Mouse (Mus musculus) forebrain, embryonic 16.5 days (tissue): ENCODE results near the gene Mroh2a. TPM values are rescaled to one million over a fixed set of nuclear protein-coding genes. Genes with fewer than 3 reads are reported as not detected.
A peak's percentile ranks its signal among the peaks of the same experiment; 100 is the strongest.

Source experiments
- ATAC-seq: fragments of 200-750 bp; cut with Nextera tagmentation; 2 replicates; pipeline ENCODE4 v1.8.0; 2017; ENCODE audit warnings: mild to moderate bottlenecking, moderate library complexity
- H3K27ac ChIP-seq: fragments of 300-500 bp; sonication (generic); 2 replicates; pipeline ENCODE4 v1.5.1; 2014; ENCODE audit warnings: low read length, control low read depth
- H3K27me3 ChIP-seq: fragments of 300-500 bp; sonication (generic); replicated peaks from 2 replicates; pipeline ENCODE4 v1.6.1; 2014; ENCODE audit warnings: low read length; ENCODE audit not compliant: control insufficient read depth, insufficient read depth
- H3K36me3 ChIP-seq: fragments of 300-500 bp; sonication (generic); 2 replicates; pipeline ENCODE4 v1.6.1; 2014; ENCODE audit not compliant: control insufficient read depth, insufficient read depth
- H3K4me1 ChIP-seq: fragments of 300-500 bp; sonication (generic); replicated peaks from 2 replicates; pipeline ENCODE4 v1.6.1; 2014; ENCODE audit warnings: low read length; ENCODE audit not compliant: control insufficient read depth, insufficient read depth
- H3K4me2 ChIP-seq: fragments of 300-500 bp; sonication (generic); 2 replicates; pipeline ENCODE4 v1.6.1; 2014; ENCODE audit warnings: mild to moderate bottlenecking, low read length, control low read depth
- H3K4me3 ChIP-seq: fragments of 300-500 bp; sonication (generic); replicated peaks from 2 replicates; pipeline ENCODE4 v1.5.1; 2014; ENCODE audit warnings: mild to moderate bottlenecking, low read length, control low read depth
- H3K9ac ChIP-seq: fragments of 300-500 bp; sonication (generic); replicated peaks from 2 replicates; pipeline ENCODE4 v1.6.1; 2014; ENCODE audit warnings: low read depth, low read length, control low read depth
- H3K9me3 ChIP-seq: fragments of 300-500 bp; sonication (generic); 2 replicates; pipeline ENCODE4 v1.6.1; 2016; ENCODE audit warnings: low read length; ENCODE audit not compliant: control insufficient read depth
- WGBS: fragments of 180-500 bp; shearing (Covaris S2); extraction: QIAGEN DNeasy Blood & Tissue Kit; methylation state at CpG from one replicate; pipeline ENCODE4 v1.1.7; 2014; 5-methylcytosine and 5-hydroxymethylcytosine counted together
- polyA plus RNA-seq: library from polyadenylated mRNA; unstranded; fragments of >200 nt; fragmentation: Nextera tagmentation; extraction: Ambion mirVana; gene quantifications from 2 replicates; pipeline ENCODE4 v1.2.1, GENCODE M21; 2015

Mroh2a gene
- polyA plus RNA-seq, 1 experiment from 2014 or later, result 1.0 TPM

- no peak for ATAC-seq
These were observed 12.0 kb downstream of the Mroh2a start for GRCm38 (mm10) chr1:88238771-88239170.

GRCm38 (mm10) chr1:88240072-88240471 lies 13.3 kb downstream of the Mroh2a start:
- Histone ChIP-seq H3K9ac (no peak overlapping the region), H3K4me2 (no peak overlapping the region), H3K27ac (no peak overlapping the region), H3K36me3 (no peaks in the 10 kb centered on the region), H3K27me3 (no peaks in the 10 kb centered on the region), H3K4me3 (no peak overlapping the region), H3K4me1 (no peaks in the 10 kb centered on the region), H3K9me3 (peaks cover 86% of the 10 kb centered on the region)
- no peak for ATAC-seq
- WGBS, result 78% methylated on average over 5 of the region's 5 CpGs

More at GRCm38 (mm10) chr1:88238771-88239170, 12.0 kb downstream of the Mroh2a start:
- 80% methylated on average over 6 of the region's 6 CpGs for WGBS
- Histone ChIP-seq H3K27me3 (no peaks in the 10 kb centered on the region), H3K4me3 (no peak overlapping the region), H3K4me1 (no peaks in the 10 kb centered on the region), H3K9ac (no peak overlapping the region), H3K4me2 (no peak overlapping the region), H3K27ac (no peak overlapping the region), H3K9me3 (peaks cover 85% of the 10 kb centered on the region), H3K36me3 (no peaks in the 10 kb centered on the region)

GRCm38 (mm10) chr1:88240579-88240978 lies 13.8 kb downstream of the Mroh2a start:
- WGBS, result 71% methylated on average over 4 of the region's 4 CpGs
- Histone ChIP-seq H3K4me1 (no peaks in the 10 kb centered on the region), H3K4me3 (no peak overlapping the region), H3K4me2 (no peak overlapping the region), H3K36me3 (no peaks in the 10 kb centered on the region), H3K27ac (no peak overlapping the region), H3K27me3 (no peaks in the 10 kb centered on the region), H3K9me3 (peaks cover 86% of the 10 kb centered on the region), H3K9ac (no peak overlapping the region)
- no peak for ATAC-seq

- no peaks in the 10 kb centered on the region for H3K36me3 ChIP-seq
- H3K27me3 ChIP-seq, result no peaks in the 10 kb centered on the region
- ATAC-seq, result no peak
- WGBS, result 67% methylated on average over 5 of the region's 5 CpGs
- H3K27ac ChIP-seq, result no peak overlapping the region
- no peak overlapping the region for H3K4me3 ChIP-seq
- no peaks in the 10 kb centered on the region for H3K4me1 ChIP-seq
- H3K9ac ChIP-seq, result no peak overlapping the region
- peaks cover 90% of the 10 kb centered on the region for H3K9me3 ChIP-seq
- no peak overlapping the region for H3K4me2 ChIP-seq
These were observed 17.1 kb downstream of the Mroh2a start for GRCm38 (mm10) chr1:88243861-88244260.

GRCm38 (mm10) chr1:88245881-88246280 lies 19.1 kb downstream of the Mroh2a start:
- Histone ChIP-seq H3K4me2 (no peak overlapping the region), H3K9ac (no peak overlapping the region), H3K36me3 (no peaks in the 10 kb centered on the region), H3K4me3 (no peak overlapping the region), H3K9me3 (peaks cover 90% of the 10 kb centered on the region), H3K4me1 (no peaks in the 10 kb centered on the region), H3K27ac (no peak overlapping the region), H3K27me3 (no peaks in the 10 kb centered on the region)
- ATAC-seq, result no peak
- WGBS, result 77% methylated on average over 6 of the region's 6 CpGs

- no peak for ATAC-seq
- WGBS, result 46% methylated on average over 6 of the region's 6 CpGs
- peaks cover 90% of the 10 kb centered on the region for H3K9me3 ChIP-seq
- no peaks in the 10 kb centered on the region for H3K4me1 ChIP-seq
- H3K36me3 ChIP-seq, result no peaks in the 10 kb centered on the region
- H3K27me3 ChIP-seq, result no peaks in the 10 kb centered on the region
- H3K9ac ChIP-seq, result no peak overlapping the region
- no peak overlapping the region for H3K27ac ChIP-seq
- no peak overlapping the region for H3K4me2 ChIP-seq
- H3K4me3 ChIP-seq, result no peak overlapping the region
These were observed 19.6 kb downstream of the Mroh2a start for GRCm38 (mm10) chr1:88246386-88246785.

GRCm38 (mm10) chr1:88247660-88248059 lies 20.9 kb downstream of the Mroh2a start:
- H3K4me3 ChIP-seq, result no peak overlapping the region
- 49% methylated on average over 2 of the region's 2 CpGs for WGBS
- peaks cover 92% of the 10 kb centered on the region for H3K9me3 ChIP-seq
- no peaks in the 10 kb centered on the region for H3K27me3 ChIP-seq
- no peak overlapping the region for H3K9ac ChIP-seq
- no peaks in the 10 kb centered on the region for H3K36me3 ChIP-seq
- H3K4me2 ChIP-seq, result no peak overlapping the region
- no peak for ATAC-seq
- H3K4me1 ChIP-seq, result no peaks in the 10 kb centered on the region
- H3K27ac ChIP-seq, result no peak overlapping the region

GRCm38 (mm10) chr1:88248658-88249057 lies 21.9 kb downstream of the Mroh2a start:
- peak; percentile 18; the same call in 1 of the 2 replicates for ATAC-seq
- H3K27me3 ChIP-seq, result no peaks in the 10 kb centered on the region
- no peak overlapping the region for H3K9ac ChIP-seq
- H3K27ac ChIP-seq, result no peak overlapping the region
- H3K4me1 ChIP-seq, result no peaks in the 10 kb centered on the region
- H3K9me3 ChIP-seq, result peaks cover 92% of the 10 kb centered on the region
- no peaks in the 10 kb centered on the region for H3K36me3 ChIP-seq
- WGBS, result 70% methylated on average over 4 of the region's 4 CpGs
- no peak overlapping the region for H3K4me3 ChIP-seq
- no peak overlapping the region for H3K4me2 ChIP-seq

- no peaks in the 10 kb centered on the region for H3K36me3 ChIP-seq
- no peaks in the 10 kb centered on the region for H3K27me3 ChIP-seq
- peaks cover 89% of the 10 kb centered on the region for H3K9me3 ChIP-seq
- H3K9ac ChIP-seq, result no peak overlapping the region
- H3K4me1 ChIP-seq, result no peaks in the 10 kb centered on the region
- no peak overlapping the region for H3K27ac ChIP-seq
- no peak for ATAC-seq
- H3K4me2 ChIP-seq, result no peak overlapping the region
- no peak overlapping the region for H3K4me3 ChIP-seq
- 80% methylated on average over 7 of the region's 7 CpGs for WGBS
These were observed 22.8 kb downstream of the Mroh2a start for GRCm38 (mm10) chr1:88249596-88249995.

GRCm38 (mm10) chr1:88250023-88250422 lies 23.2 kb downstream of the Mroh2a start:
- no peaks in the 10 kb centered on the region for H3K4me1 ChIP-seq
- WGBS, result 84% methylated on average over 5 of the region's 5 CpGs
- no peak for ATAC-seq
- no peak overlapping the region for H3K27ac ChIP-seq
- no peak overlapping the region for H3K4me3 ChIP-seq
- peaks cover 89% of the 10 kb centered on the region for H3K9me3 ChIP-seq
- H3K27me3 ChIP-seq, result no peaks in the 10 kb centered on the region
- H3K36me3 ChIP-seq, result no peaks in the 10 kb centered on the region
- no peak overlapping the region for H3K9ac ChIP-seq
- no peak overlapping the region for H3K4me2 ChIP-seq
